Mouse (Mus musculus) embryonic fibroblast, embryonic 13.5 days (primary cell): ENCODE measurements at regions not wholly inside any gene's neighbourhood (a gene's known extent, or its start where the extent isn't known, plus 50 kb on each side); places are given as distances from the start of the nearest gene placed in this dataset.

Source experiments
- CTCF ChIP-seq: IDR thresholded peaks from 2 replicates; pipeline ENCODE4 v1.5.1; 2011; ENCODE audit warnings: mild to moderate bottlenecking, control low read depth, low read length, moderate library complexity, borderline replicate concordance; ENCODE audit not compliant: insufficient read depth
- POLR2A ChIP-seq: IDR thresholded peaks from 2 replicates; pipeline ENCODE4 v1.6.1; 2011; ENCODE audit warnings: low read depth, mild to moderate bottlenecking, control low read depth, low read length, moderate library complexity

- TF ChIP-seq POLR2A (no peak), CTCF (no peak)
Observed at GRCm38 (mm10) chr16:97286717-97287116, 69.8 kb upstream of the Bace2 start.
